Mouse (Mus musculus): Measurements from ENCODE around the gene Plcl1. TPM values are rescaled to one million over a fixed set of nuclear protein-coding genes. Genes with fewer than 3 reads are reported as not detected.

Plcl1 gene
- total and polyA plus RNA-seq, 3 experiments = not detected

DNA sequence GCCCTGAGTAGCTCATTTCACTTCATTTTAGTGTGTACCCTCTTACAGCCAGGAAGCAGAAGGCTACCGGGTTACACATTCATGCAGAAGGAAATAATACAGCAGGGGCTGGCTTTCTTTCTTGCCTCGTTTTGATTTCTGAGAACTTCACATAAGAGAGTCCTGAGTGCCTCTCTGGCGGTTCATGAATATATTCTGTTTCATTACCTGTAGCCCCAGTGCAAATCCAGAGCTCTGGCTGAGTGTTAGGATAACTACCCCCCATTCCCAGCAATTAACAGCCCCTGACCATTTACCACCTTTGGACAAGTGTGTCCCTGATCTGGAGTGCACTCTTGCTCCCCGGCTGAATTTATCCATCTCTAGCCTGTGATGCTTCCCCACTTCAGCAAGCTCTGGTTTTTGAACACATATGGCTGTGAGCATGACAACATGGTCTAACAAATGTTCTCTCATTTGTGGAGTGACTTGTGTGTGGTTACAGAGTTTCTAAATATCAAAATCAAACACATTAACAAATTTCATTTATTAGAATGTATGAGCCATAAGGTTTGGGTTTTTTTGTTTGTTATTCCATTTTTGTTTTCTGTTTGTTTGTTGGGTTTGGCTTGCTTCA is 263.0 kb downstream of the Plcl1 start:
- TF ChIP-seq NELFE (IDR thresholded peaks at IDR 0.05; ENCODE audit: low read depth, low read length) (no peak), MYC (IDR thresholded peaks at IDR 0.05; ENCODE audit: low read depth, low read length) (no peak), CHD2 (IDR thresholded peaks at IDR 0.05; ENCODE audit: low read length) (no peak), UBTF (IDR thresholded peaks at IDR 0.05; ENCODE audit: borderline replicate concordance, insufficient read depth, low read depth, low read length) (no peak), GABPA (IDR thresholded peaks at IDR 0.05; ENCODE audit: low read depth, low read length) (no peak), HCFC1 (IDR thresholded peaks at IDR 0.05; ENCODE audit: low read depth, low read length) (no peak), POLR2AphosphoS5 (IDR thresholded peaks at IDR 0.05; ENCODE audit: borderline replicate concordance, low read depth, low read length) (no peak), USF2 (IDR thresholded peaks at IDR 0.05; ENCODE audit: borderline replicate concordance in 1 of 2, insufficient read depth in 1 of 2, low read depth in 1 of 2, low read length in 2 of 2) (no peak), TAL1 (IDR thresholded peaks at IDR 0.05; ENCODE audit: low read length) (no peak), ZC3H11A (IDR thresholded peaks at IDR 0.05; ENCODE audit: low read depth, low read length) (no peak)
- Histone ChIP-seq H3K9ac (ENCODE audit: control insufficient read depth, low read depth, low read length, poor library complexity, severe bottlenecking) (no peak overlapping the region), H3K9me3 (replicated peaks; ENCODE audit: insufficient read depth, low read length) (no peaks in the 10 kb centered on the region), H3K4me3 (ENCODE audit: control insufficient read depth in 1 of 2, insufficient read depth in 1 of 2, low read depth in 2 of 2, low read length in 2 of 2) (no peak overlapping the region), H3K4me1 (ENCODE audit: control insufficient read depth in 1 of 2, insufficient read depth in 2 of 2, low read length in 2 of 2) (no peaks in the 10 kb centered on the region), H3K36me3 (ENCODE audit: control insufficient read depth in 1 of 2, insufficient read depth in 2 of 2, low read length in 2 of 2) (no peaks in the 10 kb centered on the region), H3K27me3 (ENCODE audit: control insufficient read depth in 1 of 2, insufficient read depth in 2 of 2, low read length in 2 of 2) (no peaks in the 10 kb centered on the region), H3K27ac (ENCODE audit: control insufficient read depth, low read depth, low read length) (no peak overlapping the region), H3K79me2 (ENCODE audit: control insufficient read depth, insufficient read depth, low read length, poor library complexity) (no peaks in the 10 kb centered on the region)
- DNase-seq (ENCODE audit: low read depth, low spot score) = no peak

DNA sequence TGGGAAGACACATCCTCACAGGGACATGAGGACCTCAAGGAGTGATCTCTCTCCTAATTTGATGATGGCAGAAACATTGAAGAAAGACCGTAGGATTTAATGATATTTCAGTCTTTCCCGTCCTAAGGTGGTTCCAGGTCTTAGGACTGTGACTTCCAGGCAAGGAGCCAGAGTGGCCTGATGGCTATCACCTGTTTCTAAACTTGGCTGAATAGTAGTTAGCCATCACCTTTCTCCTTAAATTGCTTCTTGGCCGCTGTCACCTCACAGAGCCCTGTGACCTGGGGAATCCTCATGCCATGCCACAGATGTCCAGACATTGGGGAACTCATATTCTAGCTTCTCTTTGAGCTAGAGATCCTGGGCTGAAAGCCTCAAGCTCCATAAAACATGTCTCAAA is 277.0 kb downstream of the Plcl1 start:
- no peak overlapping the region for H3K9ac ChIP-seq (ENCODE audit: control insufficient read depth, low read depth, low read length, poor library complexity, severe bottlenecking)
- H3K79me2 ChIP-seq (ENCODE audit: control insufficient read depth, insufficient read depth, low read length, poor library complexity) = no peaks in the 10 kb centered on the region
- no peaks in the 10 kb centered on the region for H3K27me3 ChIP-seq (ENCODE audit: control insufficient read depth in 1 of 2, insufficient read depth in 2 of 2, low read length in 2 of 2)
- H3K9me3 ChIP-seq (replicated peaks; ENCODE audit: insufficient read depth, low read length) = no peaks in the 10 kb centered on the region
- TF ChIP-seq MXI1 (IDR thresholded peaks at IDR 0.05; ENCODE audit: low read depth, low read length) (no peak), ZNF384 (IDR thresholded peaks at IDR 0.05; ENCODE audit: low read depth, low read length) (no peak), KAT2A (conservative IDR thresholded peaks at IDR 0.05; ENCODE audit: low read depth, low read length) (no peak), CHD2 (IDR thresholded peaks at IDR 0.05; ENCODE audit: low read length) (no peak), GABPA (IDR thresholded peaks at IDR 0.05; ENCODE audit: low read depth, low read length) (no peak), JUND (IDR thresholded peaks at IDR 0.05; ENCODE audit: low read depth, low read length) (no peak), RCOR1 (IDR thresholded peaks at IDR 0.05; ENCODE audit: low read depth, low read length) (no peak), ZC3H11A (IDR thresholded peaks at IDR 0.05; ENCODE audit: low read depth, low read length) (no peak), MAX (IDR thresholded peaks at IDR 0.05; ENCODE audit: low read length) (no peak), TAL1 (IDR thresholded peaks at IDR 0.05; ENCODE audit: low read length) (no peak), MAZ (IDR thresholded peaks at IDR 0.05; ENCODE audit: low read depth, low read length) (no peak), ETS1 (IDR thresholded peaks at IDR 0.05; ENCODE audit: low read depth, low read length) (no peak), POLR2A (IDR thresholded peaks at IDR 0.05; ENCODE audit: control insufficient read depth in 1 of 2, insufficient read depth in 1 of 2, low read depth in 1 of 2, low read length in 2 of 2, poor library complexity in 1 of 2) (no peak), MYB (IDR thresholded peaks at IDR 0.05; ENCODE audit: low read depth, low read length) (no peak), POLR2AphosphoS2 (IDR thresholded peaks at IDR 0.05; ENCODE audit: low read length) (no peak)
- H3K4me3 ChIP-seq (ENCODE audit: control insufficient read depth in 1 of 2, insufficient read depth in 1 of 2, low read depth in 2 of 2, low read length in 2 of 2) = no peak overlapping the region
- no peak for DNase-seq (ENCODE audit: low read depth, low spot score)
- no peaks in the 10 kb centered on the region for H3K36me3 ChIP-seq (ENCODE audit: control insufficient read depth in 1 of 2, insufficient read depth in 2 of 2, low read length in 2 of 2)
- H3K4me1 ChIP-seq (ENCODE audit: control insufficient read depth in 1 of 2, insufficient read depth in 2 of 2, low read length in 2 of 2) = no peaks in the 10 kb centered on the region
- H3K27ac ChIP-seq (ENCODE audit: control insufficient read depth, low read depth, low read length) = no peak overlapping the region

Data from MEL (cell line).